Mouse (Mus musculus) left cerebral cortex, postnatal 36 days (tissue): ENCODE measurements at regions not wholly inside any gene's neighbourhood (a gene's known extent, or its start where the extent isn't known, plus 50 kb on each side); places are given as distances from the start of the nearest gene placed in this dataset.

ENCODE experiments used
- DNase-seq, 2 experiments: peaks; one replicate each; pipeline ENCODE4 v3.0.0; 2021 to 2022; ENCODE audit warnings: low spot score in 2 of 2, mixed read lengths in 1 of 2
- intact Hi-C: fragments of 180-260 bp; cut with DNase I; formaldehyde crosslinking; loops from one replicate; pipeline ENCODE4 v1.15.1; 2025

- intact Hi-C loops = loop anchor here (5.0 to 10.0 kb wide), 4 partner anchors 258 to 530 kb away; partner anchors contain the start of gene Hoxd8
- no peak for DNase-seq
Measured at GRCm38 (mm10) chr2:75054474-75055186, 229.0 kb downstream of the Mtx2 start.

DNA sequence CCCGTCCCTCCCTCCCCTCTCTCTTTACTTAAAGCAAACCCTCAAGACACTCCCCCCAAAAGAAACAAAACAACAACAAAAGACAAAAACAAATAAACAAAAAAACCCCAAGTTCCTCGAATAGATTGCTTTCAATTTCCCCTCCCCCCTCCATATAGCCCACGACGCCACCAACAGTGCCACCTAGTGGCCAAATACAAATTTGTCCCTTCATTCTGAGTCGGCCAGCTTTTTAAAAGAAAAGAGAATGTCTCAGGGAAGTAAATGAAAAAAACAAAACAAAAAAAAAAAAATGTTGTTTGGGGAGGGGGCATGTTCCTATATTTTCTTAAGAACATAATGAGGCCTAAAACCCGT lies 229.6 kb downstream of the Mtx2 start:
- intact Hi-C loops = loop anchor here (5.0 to 10.0 kb wide), 4 partner anchors 257 to 530 kb away; partner anchors contain the start of gene Hoxd8
- DNase-seq = no peak

DNA sequence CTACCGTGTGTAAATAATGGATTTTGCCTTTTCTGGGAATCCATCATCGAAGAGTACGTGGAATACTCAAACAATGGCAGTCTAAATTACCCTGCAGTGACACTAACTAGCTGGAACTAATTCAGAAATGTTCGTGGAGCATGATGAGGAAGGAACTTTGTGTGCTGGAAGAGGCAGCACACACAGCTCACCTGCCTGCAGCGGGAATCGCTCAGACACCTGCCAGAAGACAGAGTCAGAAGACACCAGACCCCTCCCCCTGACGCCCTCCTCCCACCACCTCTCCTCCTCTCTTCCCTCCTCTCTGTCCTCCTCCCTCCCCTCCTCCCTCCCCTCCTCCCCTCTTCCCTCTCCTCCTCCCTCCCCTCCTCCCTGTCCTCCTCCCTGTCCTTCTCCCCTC lies 235.4 kb downstream of the Mtx2 start:
- intact Hi-C loops = no loop called here
- no peak for DNase-seq

DNA sequence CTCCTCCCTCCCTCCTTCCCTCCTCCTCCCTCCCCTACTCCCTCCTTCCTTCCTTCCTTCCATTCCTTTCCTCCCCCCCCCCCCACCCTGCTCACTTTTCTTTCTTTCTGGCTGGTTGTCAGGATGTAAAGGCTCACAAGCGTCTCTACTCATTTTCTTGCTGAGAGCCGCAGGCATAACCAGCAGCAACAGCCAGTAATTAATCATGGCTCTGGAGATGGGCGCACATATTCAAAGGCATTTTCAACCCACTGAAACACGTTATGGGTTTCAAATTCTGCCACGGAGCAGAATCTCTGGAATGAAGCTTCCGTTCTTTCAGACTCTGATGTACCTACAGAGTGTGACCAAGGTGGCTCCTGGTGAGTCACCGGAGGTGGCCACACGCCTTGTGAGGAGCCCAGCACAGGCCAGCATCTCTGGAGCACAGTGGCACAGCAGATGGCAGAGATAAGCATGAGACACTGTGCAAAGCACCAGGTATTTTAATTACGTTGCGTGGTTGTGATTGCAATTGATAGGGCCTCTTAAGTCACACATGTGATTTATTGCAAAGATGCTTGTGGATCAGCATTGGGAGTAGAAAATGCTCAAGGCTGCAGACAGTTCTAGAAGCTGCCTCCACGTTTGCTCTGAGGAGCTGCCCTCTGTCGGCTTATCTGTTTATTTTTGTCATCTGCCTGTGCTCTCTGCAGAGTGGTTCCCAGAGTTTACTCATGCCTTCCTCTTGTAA lies 236.0 kb downstream of the Mtx2 start:
- DNase-seq = no peak
- intact Hi-C loops = no loop called here

- no peak for DNase-seq
- intact Hi-C loops = no loop called here
Measured at GRCm38 (mm10) chr2:75062189-75062510, 236.5 kb downstream of the Mtx2 start.

DNA sequence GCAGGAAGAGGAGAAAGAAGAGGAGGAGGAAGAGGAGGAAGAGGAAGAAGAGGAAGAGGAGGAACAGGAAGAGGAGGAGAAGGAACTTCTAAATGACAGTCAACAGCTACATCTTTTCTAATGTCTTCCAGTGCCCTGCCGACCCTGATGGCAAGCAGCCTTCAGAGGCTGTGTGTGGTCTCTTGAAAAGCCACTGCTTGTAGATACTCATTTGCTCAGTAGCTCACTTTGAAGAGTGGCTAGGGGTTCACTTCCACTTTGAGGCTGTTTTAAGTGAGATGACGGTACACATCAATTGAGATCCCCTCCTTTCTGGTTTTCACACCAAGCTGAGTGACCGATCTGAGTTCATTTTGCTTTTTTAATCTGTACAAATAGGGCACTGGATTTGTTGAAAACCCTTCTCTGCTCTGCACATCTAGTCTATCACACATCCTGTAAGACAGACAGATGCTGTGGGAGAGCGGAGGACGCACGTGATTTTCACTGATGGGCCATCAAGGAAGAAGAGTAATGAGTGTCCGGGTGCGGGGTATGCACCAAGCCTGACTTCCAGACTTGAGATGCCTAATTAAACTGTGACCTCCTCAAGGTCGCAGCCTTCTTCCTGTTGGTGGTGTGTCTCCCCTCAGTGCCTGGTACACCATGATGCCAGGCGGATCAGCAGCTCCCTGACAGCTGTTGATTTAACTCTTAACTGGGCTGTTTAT lies 239.0 kb downstream of the Mtx2 start:
- intact Hi-C loops = no loop called here
- no peak for DNase-seq

GRCm38 (mm10) chr2:75065304-75065703 lies 239.7 kb downstream of the Mtx2 start:
- no peak for DNase-seq
- intact Hi-C loops = no loop called here

GRCm38 (mm10) chr2:75069321-75069720 lies 243.7 kb downstream of the Mtx2 start:
- intact Hi-C loops = no loop called here
- DNase-seq = no peak

- intact Hi-C loops = no loop called here
- no peak for DNase-seq
Measured at GRCm38 (mm10) chr2:75072021-75072420, 246.4 kb downstream of the Mtx2 start.

- DNase-seq = no peak
- intact Hi-C loops = no loop called here
Measured at GRCm38 (mm10) chr2:75072471-75072870, 246.9 kb downstream of the Mtx2 start.

DNA sequence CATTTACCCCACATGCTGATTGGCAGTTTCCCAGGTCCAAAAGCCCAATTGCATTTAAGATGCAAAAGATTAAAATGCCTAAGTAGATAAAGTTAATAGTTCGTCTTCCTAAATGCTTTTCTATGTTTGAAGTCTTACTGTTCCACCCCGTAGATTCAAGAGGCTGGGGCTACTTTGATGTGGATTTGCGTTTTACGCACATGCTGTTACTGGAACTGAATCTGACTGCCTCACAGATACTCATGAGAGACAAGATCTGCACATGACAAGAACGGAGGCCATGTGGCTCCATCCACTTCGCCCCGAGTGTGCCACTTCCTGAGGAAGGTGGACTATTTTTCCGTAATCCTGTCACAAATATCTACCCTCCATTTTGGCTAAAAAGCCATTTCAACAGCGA lies 247.6 kb downstream of the Mtx2 start:
- intact Hi-C loops = no loop called here
- DNase-seq = no peak

DNA sequence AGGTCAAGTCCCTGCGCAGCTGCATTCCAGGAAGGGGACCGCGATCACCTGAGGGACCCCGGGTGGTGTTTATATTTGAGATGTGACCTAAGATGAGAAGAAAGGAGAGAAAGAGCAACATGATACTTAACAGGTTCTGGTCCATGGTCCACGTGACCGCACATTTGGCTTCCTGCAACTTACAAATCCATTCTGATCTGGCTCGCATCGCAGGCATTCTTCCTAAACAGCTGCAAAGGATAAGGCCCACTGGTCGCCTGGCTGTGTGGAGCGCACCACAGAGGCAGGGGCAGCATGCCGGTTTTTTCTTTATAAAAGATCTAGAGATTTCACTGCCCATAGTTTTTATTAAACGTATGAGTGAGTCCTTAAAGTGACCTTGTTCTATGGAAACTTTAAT lies 261.6 kb downstream of the Mtx2 start:
- no peak for DNase-seq
- intact Hi-C loops = no loop called here

- no peak for DNase-seq
- intact Hi-C loops = no loop called here
Measured at GRCm38 (mm10) chr2:75089186-75089585, 263.6 kb downstream of the Mtx2 start.

DNA sequence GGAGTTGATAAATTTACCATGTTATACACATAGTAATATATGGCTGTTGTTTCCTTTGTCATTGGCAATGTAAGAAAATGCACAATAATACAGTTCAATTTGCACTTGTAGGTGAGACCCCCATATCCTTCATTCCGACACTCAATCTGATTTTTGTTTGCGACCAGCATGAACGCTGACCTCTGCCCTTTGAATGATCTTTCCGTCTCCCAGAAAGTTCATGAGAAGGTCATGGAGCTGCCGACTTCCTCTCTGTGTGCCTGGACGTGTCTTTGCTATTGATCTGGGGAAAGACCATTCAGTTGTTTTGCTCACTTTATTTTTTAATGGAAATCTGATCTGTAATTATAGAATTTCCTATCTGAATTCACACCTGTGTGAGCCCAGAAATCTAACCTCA lies 264.0 kb downstream of the Mtx2 start:
- intact Hi-C loops = no loop called here
- no peak for DNase-seq

- intact Hi-C loops = no loop called here
- DNase-seq = no peak
Measured at GRCm38 (mm10) chr2:75090439-75090838, 264.8 kb downstream of the Mtx2 start.

DNA sequence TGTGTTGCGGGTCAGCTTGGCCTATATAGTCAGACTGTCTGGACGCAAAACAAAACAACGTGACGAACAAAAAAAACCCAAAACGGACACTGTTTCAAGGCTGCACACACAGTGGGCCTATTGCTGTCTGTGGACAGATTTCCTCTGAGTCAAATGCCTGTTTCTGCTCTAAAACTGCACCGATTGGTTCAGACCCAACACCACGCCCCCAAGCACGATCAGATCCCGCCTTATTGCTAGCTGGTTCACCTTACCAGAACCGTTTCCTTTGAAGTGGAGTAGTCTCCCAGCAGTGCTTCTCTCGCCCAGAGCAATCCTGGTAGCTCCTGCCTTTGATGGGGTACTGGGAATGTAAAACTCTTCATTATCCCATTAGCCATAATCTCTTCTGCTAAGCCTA lies 275.9 kb downstream of the Mtx2 start:
- no peak for DNase-seq
- intact Hi-C loops = no loop called here

DNA sequence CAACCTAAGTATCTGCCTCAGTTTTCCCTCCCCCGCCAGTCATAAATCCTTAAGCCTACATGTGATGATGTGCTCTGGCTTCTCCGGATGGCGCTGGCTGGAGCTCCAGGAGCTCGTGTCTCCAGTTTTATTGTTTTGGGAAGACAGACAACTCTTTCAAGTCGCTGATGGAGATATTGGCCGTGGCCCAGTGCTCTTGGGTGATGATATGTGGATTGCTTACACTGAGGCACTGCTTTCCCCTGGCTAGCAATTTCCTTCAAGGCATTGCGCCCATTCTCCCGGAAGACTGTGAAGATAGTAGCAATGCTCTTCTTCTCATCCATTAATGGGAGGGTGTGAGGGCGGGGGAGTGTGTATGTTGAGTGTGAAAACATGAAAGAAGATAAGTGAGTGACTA lies 287.1 kb downstream of the Mtx2 start:
- intact Hi-C loops = no loop called here
- DNase-seq = no peak

DNA sequence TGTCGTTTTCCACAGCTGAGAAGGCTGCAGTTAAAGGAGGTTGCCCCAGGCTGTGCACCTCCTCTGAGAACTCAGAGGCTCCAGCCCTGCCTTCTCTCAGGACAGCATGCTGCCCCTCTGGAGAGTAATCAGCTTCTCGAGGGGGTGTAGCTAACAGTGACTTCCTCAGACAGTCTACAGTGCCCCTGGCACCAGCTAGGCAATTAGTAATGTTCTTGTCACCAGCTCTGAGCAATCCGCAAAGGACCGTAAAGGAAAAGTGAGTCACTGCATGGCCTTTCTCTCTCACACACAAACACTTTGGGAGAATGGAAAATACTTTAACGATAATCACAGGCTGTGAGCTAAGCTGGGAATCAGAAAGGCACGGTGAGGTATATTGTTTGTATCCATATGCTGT lies 288.8 kb downstream of the Mtx2 start:
- DNase-seq = no peak
- intact Hi-C loops = no loop called here

- intact Hi-C loops = no loop called here
- no peak for DNase-seq
Measured at GRCm38 (mm10) chr2:75118348-75118926, 292.8 kb downstream of the Mtx2 start.

GRCm38 (mm10) chr2:75119599-75119998 lies 294.0 kb downstream of the Mtx2 start:
- intact Hi-C loops = no loop called here
- no peak for DNase-seq
